Mouse (Mus musculus) CD4-positive naive resting alpha-beta T cell, adult 76 days (primary cell): Measurements from ENCODE around the gene Narf. TPM values are rescaled to one million over a fixed set of nuclear protein-coding genes. Genes with fewer than 3 reads are reported as not detected.

Experiments
- total RNA-seq: library from RNA; stranded (reverse); gene quantifications from one replicate; pipeline ENCODE4 v1.2.4, GENCODE M21; 2023

Narf gene
- total RNA-seq: 26.6 TPM

DNA sequence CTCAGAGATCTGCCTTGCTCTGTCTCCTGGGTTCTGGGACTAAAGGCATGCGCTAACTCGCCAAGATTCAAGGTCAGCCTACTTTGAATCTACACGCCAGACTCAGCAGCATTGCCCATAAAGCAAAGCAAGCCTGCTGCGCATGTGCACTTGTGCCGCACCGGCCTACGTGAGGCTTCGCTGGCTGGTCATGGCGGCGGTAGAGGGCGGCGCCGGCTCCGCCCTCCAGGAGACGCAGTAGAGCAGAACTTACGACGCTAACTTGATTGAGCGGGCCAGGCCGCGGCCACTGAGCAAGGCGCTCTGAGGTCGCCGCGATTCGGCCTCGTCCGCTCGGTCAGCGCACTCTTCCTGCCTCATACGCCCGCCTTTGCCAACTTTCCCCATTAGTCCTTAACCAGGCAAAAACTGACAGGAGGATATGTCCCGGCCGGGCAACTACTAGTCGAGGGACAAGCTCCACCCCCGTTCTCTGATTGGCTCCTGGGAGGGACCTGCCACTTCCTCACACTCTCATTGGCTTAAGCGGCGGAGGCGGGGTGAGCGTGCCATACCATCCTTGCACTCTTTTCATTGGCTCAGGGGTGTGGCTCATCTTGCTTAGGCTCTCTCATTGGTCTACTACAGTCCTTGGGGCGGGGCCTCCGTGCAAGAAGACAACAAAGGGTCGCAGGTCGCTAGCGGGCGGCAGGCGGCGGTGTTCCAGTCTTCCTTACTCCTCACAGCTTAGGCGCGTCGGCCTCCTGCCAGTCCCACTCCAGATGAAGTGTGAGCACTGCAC is at the start of gene Narf:
Gene Narf, plus strand, starts transcription at position 690 of the 781 bp plus-strand sequence.

DNA sequence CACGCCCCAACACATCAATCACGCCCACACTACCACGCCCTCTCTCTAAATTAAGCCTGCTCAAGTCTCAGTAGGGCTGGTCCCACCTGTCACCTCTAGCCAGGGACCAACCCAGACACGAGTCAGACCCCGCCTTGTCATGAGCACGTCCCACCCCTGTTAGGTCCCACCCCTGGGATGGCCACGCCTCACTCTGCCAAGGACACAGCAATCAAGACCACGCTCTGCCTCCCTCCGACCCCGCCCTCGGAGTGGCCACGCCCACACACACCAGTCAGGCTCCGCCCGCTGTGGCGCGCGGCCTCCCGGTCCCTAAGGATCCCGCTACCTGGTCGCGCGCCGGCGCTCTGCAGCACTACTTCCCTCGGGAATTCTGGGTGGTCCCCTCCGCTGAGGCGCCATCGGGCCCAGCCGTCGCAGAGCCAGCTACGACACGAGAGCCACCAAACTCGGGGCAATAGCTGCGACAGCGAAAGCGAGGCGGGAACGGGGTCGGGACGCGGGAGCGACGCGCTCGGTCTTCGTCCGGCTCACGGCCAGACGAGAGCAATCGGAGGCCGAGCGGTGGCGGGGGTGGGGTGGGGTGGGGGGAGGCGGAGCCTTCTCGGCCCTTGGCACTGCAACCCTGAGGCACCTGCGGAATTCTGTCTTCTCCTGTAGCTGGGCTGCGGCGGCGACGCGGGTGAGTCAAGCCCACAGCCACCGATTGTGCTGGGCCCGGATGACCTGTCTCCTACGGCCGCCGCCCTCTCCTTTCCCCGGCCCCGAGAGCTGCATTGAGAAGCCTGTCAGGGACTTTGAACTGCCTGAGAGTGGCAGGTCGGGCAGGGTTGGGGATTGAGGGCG is 32.7 kb upstream of the Narf start, which contains the start of the genes Hexdc and Ogfod3:
Gene Hexdc, plus strand, starts transcription at position 273 of the 846 bp plus-strand sequence.
Gene Ogfod3, minus strand, starts transcription at position 551 of the 846 bp plus-strand sequence.

DNA sequence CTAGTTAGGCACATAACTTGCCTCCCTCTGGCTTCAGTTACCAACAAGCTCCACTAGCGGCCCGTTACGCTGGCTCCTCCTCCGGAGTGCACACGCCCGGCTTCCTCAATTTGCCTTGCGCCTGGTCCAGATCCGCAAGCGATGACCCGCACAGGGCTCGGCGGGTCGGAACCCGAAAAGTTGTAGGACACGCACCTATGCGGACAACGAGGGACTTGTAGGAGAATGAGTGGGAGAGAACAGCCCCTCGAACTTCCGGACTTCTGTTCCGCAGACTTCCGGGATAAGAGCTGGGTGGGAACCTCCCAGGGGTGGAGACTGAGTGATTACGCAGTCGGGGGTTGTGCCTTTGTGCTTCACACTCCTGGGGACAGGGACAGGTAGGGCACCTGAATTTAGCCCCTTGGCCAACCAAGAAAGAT is 8.0 kb upstream of the Narf start, which contains the start of gene Cybc1:
Gene Cybc1, minus strand, starts transcription at position 305 of the 422 bp plus-strand sequence.

DNA sequence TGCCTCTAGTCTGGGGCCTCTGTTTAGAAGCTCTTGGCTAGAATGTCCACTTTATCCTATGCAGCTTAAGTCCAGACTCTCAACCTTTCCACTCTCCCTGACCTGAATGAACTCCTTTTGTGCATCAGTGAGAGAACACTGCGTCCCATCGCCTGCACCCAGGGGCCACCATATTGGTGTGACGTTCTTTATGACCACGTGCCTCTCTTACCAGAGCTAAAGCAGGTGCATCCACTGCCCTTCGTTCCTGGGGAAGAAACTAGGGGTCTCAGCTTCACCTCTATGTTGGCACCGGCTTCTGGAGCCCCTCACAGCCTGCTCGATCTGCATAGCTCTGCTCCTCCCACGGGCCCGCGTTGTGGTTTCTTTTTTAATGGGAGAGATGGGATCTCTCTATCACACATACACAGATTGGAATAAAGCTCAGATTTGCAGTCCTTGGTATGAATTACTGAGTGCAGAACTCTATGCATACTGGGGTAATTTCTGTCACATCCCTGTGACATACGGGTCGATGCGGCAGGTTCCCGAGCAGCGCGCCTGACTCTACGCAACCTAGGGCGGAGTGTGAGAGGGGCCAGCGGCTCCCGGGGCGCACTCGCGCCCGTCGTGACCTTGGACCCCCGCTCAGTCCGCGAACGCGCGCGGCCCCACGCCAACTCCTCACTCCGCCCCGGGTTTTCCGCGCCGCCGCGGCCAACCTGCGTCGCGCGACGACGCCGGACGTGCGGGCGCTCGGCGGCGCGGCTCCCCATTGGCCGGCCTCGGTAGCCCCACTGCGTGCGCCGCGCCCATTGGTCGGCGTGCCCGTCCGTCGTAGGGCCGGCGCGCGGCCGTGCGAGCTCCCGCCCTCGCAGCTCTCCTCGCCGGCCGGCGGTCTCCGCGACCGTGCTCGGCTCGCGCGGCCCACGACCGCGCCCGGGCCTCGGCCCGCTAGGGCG is 22.4 kb downstream of the Narf start, which contains the start of gene Foxk2:
Gene Foxk2, plus strand, starts transcription at position 831 of the 941 bp plus-strand sequence.

Other genes starting within 250 kb of the Narf start
- gene Csnk1d, start 245.9 kb upstream of the Narf start, total RNA-seq: 153 TPM
- 85.4 TPM for gene Cd7, start 197.8 kb upstream of the Narf start, total RNA-seq
- gene Sectm1b, start 173.7 kb upstream of the Narf start, total RNA-seq: not detected
- not detected for gene Sectm1a, start 156.0 kb upstream of the Narf start, total RNA-seq
- gene Tex19.2, start 118.6 kb upstream of the Narf start, total RNA-seq: not detected
- not detected for gene Tex19.1, start 91.1 kb upstream of the Narf start, total RNA-seq
- not detected for gene Uts2r, start 77.0 kb upstream of the Narf start, total RNA-seq
- 10.1 TPM for gene Hexdc, start 32.8 kb upstream of the Narf start, total RNA-seq
- gene Ogfod3, start 32.5 kb upstream of the Narf start, total RNA-seq: 6.1 TPM
- 44.8 TPM for gene Cybc1, start 7.9 kb upstream of the Narf start, total RNA-seq
- 31.3 TPM for gene Foxk2, start 22.7 kb downstream of the Narf start, total RNA-seq
- gene Wdr45b, start 117.2 kb downstream of the Narf start, total RNA-seq: 69.8 TPM
- not detected for gene Rab40b, start 151.0 kb downstream of the Narf start, total RNA-seq
- gene Fn3krp, start 184.1 kb downstream of the Narf start, total RNA-seq: 6.0 TPM
- gene Fn3k, start 197.7 kb downstream of the Narf start, total RNA-seq: 0.47 TPM
- 44.8 TPM for gene Tbcd, start 214.7 kb downstream of the Narf start, total RNA-seq